Mouse (Mus musculus): ENCODE results near the gene Gm26727.

DNA sequence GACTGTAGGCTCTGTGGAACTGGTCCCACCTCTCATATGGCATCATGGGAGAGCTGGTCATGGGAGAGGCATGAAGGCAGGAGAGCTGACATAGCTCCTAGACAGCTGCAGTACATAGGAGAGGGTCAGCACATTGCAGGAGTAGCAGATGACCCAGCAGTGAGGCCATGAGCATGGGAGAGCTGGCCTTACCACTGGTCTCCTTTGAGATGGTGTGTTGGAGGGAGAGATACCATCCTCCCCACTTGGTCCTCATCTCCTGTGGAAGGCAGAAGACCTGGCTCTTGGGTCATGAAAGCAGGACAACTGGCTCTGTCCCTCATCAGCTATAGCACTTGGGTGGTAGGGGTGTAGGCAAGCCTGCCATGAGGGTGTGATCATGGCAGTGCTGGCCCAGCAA, 12.1 kb downstream of the Gm26727 start:
- no peak for TF ChIP-seq POLR2A (IDR thresholded peaks at IDR 0.05; ENCODE audit: borderline replicate concordance, extremely low read depth, insufficient read depth, insufficient read length, poor library complexity, severe bottlenecking)
- no peak for TF ChIP-seq CTCF (IDR thresholded peaks at IDR 0.05; ENCODE audit: borderline replicate concordance, extremely low read depth, insufficient read depth, insufficient read length)
